Mouse (Mus musculus) embryonic stem cell, embryonic (primary cell): Measurements from ENCODE around the gene Ceacam11.
"Not testable (repeated sequence)": the region's sequence is repeated elsewhere in the genome, so short reads cannot be mapped to it uniquely, and the experiment has no call there.

ENCODE experiments used
- CTCF ChIA-PET, 4 experiments: fragments of 300-600 bp in 2 of 4; fragments of 350-600 bp in 2 of 4; sonication (Branson Sonifier 250); formaldehyde crosslinking; loops; one replicate each; lab custom pipeline; 2022; ENCODE audit warnings: inconsistent platforms in 2 of 4; lab: Charles Lee
- POLR2A ChIA-PET, 4 experiments: fragments of 300-600 bp in 2 of 4; fragments of 350-600 bp in 2 of 4; sonication (Branson Sonifier 250); formaldehyde crosslinking; loops; one replicate each; lab custom pipeline; 2022; ENCODE audit warnings: antibody characterized with exemption in 4 of 4, inconsistent platforms in 1 of 4; lab: Charles Lee

The Ceacam11 gene

GRCm38 (mm10) chr7:17971824-17972223 lies at the start of gene Ceacam11:
Gene Ceacam11, plus strand, starts transcription at chr7:17972124.
- CTCF ChIA-PET = no interaction called here
- POLR2A ChIA-PET = no interaction called here

GRCm38 (mm10) chr7:18001131-18001530 lies 29.2 kb downstream of the Ceacam11 start:
- POLR2A ChIA-PET, CTCF ChIA-PET: not testable (repeated sequence)

GRCm38 (mm10) chr7:18009589-18009988 lies 37.7 kb downstream of the Ceacam11 start, which contains the start of gene Ceacam13:
Gene Ceacam13, plus strand, starts transcription at chr7:18009889.
- POLR2A ChIA-PET = interaction anchor here in 1 of 4 experiments (0.6 kb wide), 1 partner anchor 1395 kb away, joined by 4 read pairs; the partner anchor contains the start of gene Arhgap35
- CTCF ChIA-PET = no interaction called here
